Mouse (Mus musculus) brain, adult 2 months (tissue): ENCODE results near the gene Ecel1.

Experiments used
- DNase-seq: peaks from one replicate; pipeline ENCODE4 v3.0.0; 2011; ENCODE audit warnings: low read depth, low spot score

Ecel1 gene

GRCm38 (mm10) chr1:87170458-87170857 is 14.1 kb upstream of the Ecel1 start:
- DNase-seq: no peak

- no peak for DNase-seq
Measured at GRCm38 (mm10) chr1:87164796-87165184, 8.5 kb upstream of the Ecel1 start.

GRCm38 (mm10) chr1:87164164-87164795 is 8.0 kb upstream of the Ecel1 start:
- DNase-seq: no peak

- no peak for DNase-seq
Measured at GRCm38 (mm10) chr1:87159396-87159795, 3.1 kb upstream of the Ecel1 start.

GRCm38 (mm10) chr1:87155531-87156198 is 656 bp downstream of the Ecel1 start:
- DNase-seq: peak; percentile 40

GRCm38 (mm10) chr1:87154501-87155120 is 1.7 kb downstream of the Ecel1 start:
- DNase-seq: no peak

- DNase-seq: no peak
Measured at GRCm38 (mm10) chr1:87153776-87154500, 2.4 kb downstream of the Ecel1 start.

GRCm38 (mm10) chr1:87151286-87151685 is 5.0 kb downstream of the Ecel1 start:
- DNase-seq: no peak

GRCm38 (mm10) chr1:87149422-87149821 is 6.9 kb downstream of the Ecel1 start:
- DNase-seq: no peak

- no peak for DNase-seq
Measured at GRCm38 (mm10) chr1:87143141-87143540, 13.2 kb downstream of the Ecel1 start.

- peak; percentile 56 for DNase-seq
Measured at GRCm38 (mm10) chr1:87142456-87142855, 13.9 kb downstream of the Ecel1 start.

- no peak for DNase-seq
Measured at GRCm38 (mm10) chr1:87141550-87141949, 14.8 kb downstream of the Ecel1 start.

GRCm38 (mm10) chr1:87131803-87132202 is 24.5 kb downstream of the Ecel1 start:
- DNase-seq: no peak

GRCm38 (mm10) chr1:87127206-87128030 is 28.9 kb downstream of the Ecel1 start:
- no peak for DNase-seq

- DNase-seq: no peak
Measured at GRCm38 (mm10) chr1:87124673-87125072, 31.6 kb downstream of the Ecel1 start, which contains the start of gene Akp3. Gene Akp3, plus strand, starts transcription at chr1:87124973.

GRCm38 (mm10) chr1:87114784-87115183 is 41.5 kb downstream of the Ecel1 start:
- no peak for DNase-seq

- DNase-seq: peak; percentile 8
Measured at GRCm38 (mm10) chr1:87111719-87112354, 44.5 kb downstream of the Ecel1 start.

- no peak for DNase-seq
Measured at GRCm38 (mm10) chr1:87108564-87108963, 47.8 kb downstream of the Ecel1 start.

GRCm38 (mm10) chr1:87106536-87106935 is 49.8 kb downstream of the Ecel1 start:
- no peak for DNase-seq

GRCm38 (mm10) chr1:87103936-87104335 is 52.4 kb downstream of the Ecel1 start:
- DNase-seq: no peak

- no peak for DNase-seq
Measured at GRCm38 (mm10) chr1:87102114-87102513, 54.2 kb downstream of the Ecel1 start.
